Mouse (Mus musculus): ENCODE results near the gene Efcc1.

DNA sequence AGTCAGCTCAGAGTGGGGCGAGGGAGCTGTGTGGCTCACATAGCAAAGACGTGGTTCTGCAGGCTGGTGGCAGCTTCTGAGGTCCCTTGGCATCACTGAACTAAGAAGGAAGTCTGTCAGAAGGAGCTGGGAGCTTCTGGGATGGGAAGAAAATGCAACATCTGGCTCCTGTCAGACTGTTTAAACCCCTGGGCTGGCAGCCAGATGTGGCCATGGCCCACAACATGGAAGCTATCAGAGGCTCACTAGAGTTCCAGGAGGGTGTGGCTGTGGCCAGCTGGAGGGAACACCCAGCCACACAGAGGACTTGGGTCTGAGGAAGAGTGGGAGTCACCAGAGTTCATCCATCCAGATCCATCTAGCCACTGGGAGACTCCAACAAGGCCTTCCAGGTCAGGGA lies 16.2 kb downstream of the Efcc1 start:
- TF ChIP-seq EP300 (IDR thresholded peaks at IDR 0.05; ENCODE audit: low read length): no peak
- TF ChIP-seq CTCF (conservative IDR thresholded peaks at IDR 0.05 in 1 of 2, IDR thresholded peaks at IDR 0.05 in 1 of 2; ENCODE audit: low read depth in 2 of 2, low read length in 2 of 2): no peak
- TF ChIP-seq POLR2A (IDR thresholded peaks at IDR 0.05; ENCODE audit: low read depth, low read length): no peak
- TF ChIP-seq CHD2 (IDR thresholded peaks at IDR 0.05; ENCODE audit: low read length): no peak
- no peak for TF ChIP-seq SMC3 (IDR thresholded peaks at IDR 0.05; ENCODE audit: low read depth, low read length)
- TF ChIP-seq ETS1 (conservative IDR thresholded peaks at IDR 0.05; ENCODE audit: low read depth, low read length): no peak
- TF ChIP-seq KAT2A (IDR thresholded peaks at IDR 0.05; ENCODE audit: insufficient replicate concordance, low read length): no peak
- TF ChIP-seq CHD1 (IDR thresholded peaks at IDR 0.05; ENCODE audit: low read depth, low read length): no peak

Measured in CH12.LX (cell line).